Mouse (Mus musculus) E14TG2a.4 (cell line): ENCODE measurements around the gene Tnfrsf23.

ENCODE experiments used
- H3K27me3 ChIP-seq: 2 replicates; pipeline ENCODE4 v1.6.1; 2014; ENCODE audit warnings: low read length, control low read depth; ENCODE audit not compliant: insufficient read depth
- H3K36me3 ChIP-seq: 2 replicates; pipeline ENCODE4 v1.6.1; 2014; ENCODE audit warnings: low read length, control low read depth; ENCODE audit not compliant: insufficient read depth
- H3K4me1 ChIP-seq: replicated peaks from 2 replicates; pipeline ENCODE4 v1.6.1; 2014; ENCODE audit warnings: low read depth, low read length, control low read depth
- H3K4me3 ChIP-seq: replicated peaks from 2 replicates; pipeline ENCODE4 v1.5.1; 2014; ENCODE audit warnings: mild to moderate bottlenecking, low read length
- H3K9me3 ChIP-seq: 2 replicates; pipeline ENCODE4 v1.6.1; 2014; ENCODE audit warnings: low read length, control low read depth
- CTCF ChIP-seq: conservative IDR thresholded peaks from 2 replicates; pipeline ENCODE4 v1.5.1; 2014; ENCODE audit warnings: low read length
- NANOG ChIP-seq: IDR thresholded peaks from 2 replicates; pipeline ENCODE4 v1.6.1; 2014; ENCODE audit warnings: borderline replicate concordance, low read length, mixed read lengths
- POU5F1 ChIP-seq: IDR thresholded peaks from 2 replicates; pipeline ENCODE4 v1.6.1; 2014; ENCODE audit warnings: low read length, borderline replicate concordance

Tnfrsf23 gene

DNA sequence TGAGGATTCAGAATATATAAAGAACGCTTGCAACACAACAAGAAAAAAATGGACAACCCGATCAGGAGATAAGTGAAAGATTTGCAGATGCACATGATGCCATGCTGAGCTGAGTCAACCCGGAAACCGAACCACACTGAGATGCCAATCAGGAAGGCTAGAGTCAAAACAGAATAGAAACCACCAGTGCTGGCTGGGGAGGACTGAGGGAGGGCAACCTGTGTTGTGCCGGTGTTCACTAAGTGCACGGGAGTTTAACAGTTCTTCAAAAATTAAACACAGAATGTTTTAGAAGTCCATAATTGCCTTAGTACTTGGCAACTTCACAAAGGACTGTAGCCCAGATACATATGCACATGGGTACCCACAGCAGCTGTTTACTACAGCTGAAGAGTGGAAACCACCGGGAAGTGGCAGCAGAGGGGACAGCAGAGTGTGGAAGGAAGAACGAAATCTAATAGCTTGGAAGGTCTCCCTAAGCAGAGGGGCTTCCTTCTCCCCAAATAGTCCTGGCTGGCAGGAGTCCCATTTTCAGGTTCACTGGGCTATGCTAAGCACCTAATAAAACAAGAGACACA is 27.2 kb upstream of the Tnfrsf23 start:
- TF ChIP-seq CTCF = no peak
- TF ChIP-seq NANOG = no peak
- TF ChIP-seq POU5F1 = no peak
- no peaks in the 10 kb centered on the region for H3K9me3 ChIP-seq
- H3K27me3 ChIP-seq = peaks cover 41% of the 10 kb centered on the region
- no peak overlapping the region for H3K4me3 ChIP-seq
- H3K36me3 ChIP-seq = no peaks in the 10 kb centered on the region
- peaks cover 9% of the 10 kb centered on the region for H3K4me1 ChIP-seq

- no peaks in the 10 kb centered on the region for H3K9me3 ChIP-seq
- H3K36me3 ChIP-seq = no peaks in the 10 kb centered on the region
- H3K4me1 ChIP-seq = peaks cover 9% of the 10 kb centered on the region
- H3K4me3 ChIP-seq = no peak overlapping the region
- TF ChIP-seq CTCF (no peak), NANOG (no peak)
- peaks cover 35% of the 10 kb centered on the region for H3K27me3 ChIP-seq
Observed at GRCm38 (mm10) chr7:143712023-143712422, 26.4 kb upstream of the Tnfrsf23 start.

GRCm38 (mm10) chr7:143711381-143711780 is 25.7 kb upstream of the Tnfrsf23 start:
- Histone ChIP-seq H3K36me3 (no peaks in the 10 kb centered on the region), H3K27me3 (peaks cover 31% of the 10 kb centered on the region), H3K4me3 (no peak overlapping the region), H3K4me1 (peaks cover 9% of the 10 kb centered on the region), H3K9me3 (no peaks in the 10 kb centered on the region)
- no peak for TF ChIP-seq NANOG
- no peak for TF ChIP-seq POU5F1

DNA sequence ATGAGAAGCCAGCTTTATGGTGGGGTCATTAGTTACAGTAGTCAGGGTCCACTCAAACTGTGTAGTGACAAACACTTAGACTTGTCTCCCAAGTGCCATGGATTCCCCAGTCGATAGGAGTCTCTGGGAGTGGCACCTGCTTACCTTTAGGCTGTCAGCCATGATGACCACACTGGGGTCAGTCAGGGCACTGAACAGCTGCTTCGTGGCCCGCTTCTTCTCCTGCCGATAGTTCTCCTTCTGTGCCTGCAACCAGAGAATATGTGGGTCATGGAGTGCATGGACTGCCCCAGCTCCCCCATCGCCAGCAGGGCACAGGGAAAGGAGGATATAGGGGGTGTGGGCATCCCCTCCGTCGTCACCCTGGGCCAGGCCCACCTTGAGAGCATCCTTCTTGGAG is 23.7 kb upstream of the Tnfrsf23 start:
- Histone ChIP-seq H3K9me3 (no peaks in the 10 kb centered on the region), H3K27me3 (peaks cover 25% of the 10 kb centered on the region), H3K4me1 (peaks cover 9% of the 10 kb centered on the region), H3K4me3 (no peak overlapping the region), H3K36me3 (no peaks in the 10 kb centered on the region)
- TF ChIP-seq NANOG = no peak

DNA sequence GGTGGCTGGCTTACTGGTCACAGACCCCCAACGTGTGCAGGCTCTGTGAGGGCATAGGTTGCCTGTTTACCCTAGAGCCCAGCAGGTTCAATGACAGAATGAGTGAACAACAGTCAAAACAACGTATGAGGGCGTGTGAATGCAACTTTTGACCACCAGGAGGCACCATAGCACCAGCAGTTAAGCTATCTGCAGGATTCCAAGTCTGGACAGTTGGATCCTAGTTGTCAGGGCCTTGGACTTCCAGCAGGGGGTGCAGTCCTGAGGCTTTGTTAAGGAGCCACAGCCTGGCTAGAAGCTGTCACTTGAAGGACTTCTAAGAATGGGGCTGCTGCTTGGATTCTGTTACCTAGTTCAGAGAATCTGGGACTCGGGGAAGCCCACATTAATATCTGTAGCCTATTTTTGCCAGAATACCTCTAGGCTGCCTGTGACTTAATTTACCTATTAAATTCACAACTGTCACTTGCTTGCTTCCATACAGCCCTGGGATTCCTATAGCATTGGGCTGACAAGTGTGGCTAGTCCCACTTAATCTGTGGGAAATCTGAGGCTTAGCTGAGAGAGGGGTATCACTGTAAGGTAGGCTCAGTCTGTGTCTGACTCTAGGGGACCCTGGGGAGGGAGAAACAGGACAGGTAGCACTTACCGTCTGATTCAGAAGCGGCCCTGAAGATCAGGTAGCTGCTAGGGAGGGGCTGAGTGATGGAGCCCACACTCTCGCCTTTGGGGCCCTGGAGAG is 21.2 kb upstream of the Tnfrsf23 start:
- Histone ChIP-seq H3K36me3 (no peaks in the 10 kb centered on the region), H3K4me1 (peaks cover under 1% of the 10 kb centered on the region; the same call in 1 of the 2 replicates)
- no peak for TF ChIP-seq POU5F1
- no peak for TF ChIP-seq NANOG
- peak; percentile 99 for TF ChIP-seq CTCF

GRCm38 (mm10) chr7:143696140-143696539 is 10.5 kb upstream of the Tnfrsf23 start:
- Histone ChIP-seq H3K36me3 (no peaks in the 10 kb centered on the region), H3K4me3 (no peak overlapping the region), H3K4me1 (0 out of 2 replicates have a peak, but pooled peaks cover 2% of the 10 kb centered on the region), H3K27me3 (peaks cover 43% of the 10 kb centered on the region), H3K9me3 (no peaks in the 10 kb centered on the region)
- peak; percentile 60 for TF ChIP-seq CTCF
- no peak for TF ChIP-seq POU5F1
- no peak for TF ChIP-seq NANOG

More for the DNA sequence above, 21.2 kb upstream of the Tnfrsf23 start:
- peaks cover 46% of the 10 kb centered on the region for H3K27me3 ChIP-seq
- no peaks in the 10 kb centered on the region for H3K9me3 ChIP-seq
- H3K4me3 ChIP-seq = no peak overlapping the region

DNA sequence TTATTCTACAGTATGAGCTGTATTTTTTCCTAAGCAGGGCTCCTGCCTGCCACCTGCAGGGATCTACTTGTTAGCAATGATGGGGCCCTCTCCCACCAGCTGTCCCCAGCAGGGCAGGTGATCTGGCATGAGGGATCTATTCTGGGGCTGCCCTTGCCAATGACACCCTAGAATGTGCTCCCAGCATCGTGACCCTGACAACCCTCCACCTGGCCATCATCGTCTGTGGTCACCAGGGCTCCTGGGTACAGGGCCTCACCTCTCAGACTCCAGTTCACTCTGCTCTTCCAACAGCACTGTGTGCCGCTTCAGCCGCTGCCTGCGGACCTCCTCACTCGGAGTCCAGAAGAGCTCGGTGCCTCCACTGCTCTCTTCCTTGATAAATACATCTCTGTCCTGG is 8.9 kb upstream of the Tnfrsf23 start:
- Histone ChIP-seq H3K36me3 (no peaks in the 10 kb centered on the region), H3K4me3 (no peak overlapping the region), H3K27me3 (peaks cover 50% of the 10 kb centered on the region), H3K9me3 (no peaks in the 10 kb centered on the region), H3K4me1 (0 out of 2 replicates have a peak, but pooled peaks cover 2% of the 10 kb centered on the region)
- TF ChIP-seq CTCF = no peak
- TF ChIP-seq POU5F1 = no peak
- no peak for TF ChIP-seq NANOG

DNA sequence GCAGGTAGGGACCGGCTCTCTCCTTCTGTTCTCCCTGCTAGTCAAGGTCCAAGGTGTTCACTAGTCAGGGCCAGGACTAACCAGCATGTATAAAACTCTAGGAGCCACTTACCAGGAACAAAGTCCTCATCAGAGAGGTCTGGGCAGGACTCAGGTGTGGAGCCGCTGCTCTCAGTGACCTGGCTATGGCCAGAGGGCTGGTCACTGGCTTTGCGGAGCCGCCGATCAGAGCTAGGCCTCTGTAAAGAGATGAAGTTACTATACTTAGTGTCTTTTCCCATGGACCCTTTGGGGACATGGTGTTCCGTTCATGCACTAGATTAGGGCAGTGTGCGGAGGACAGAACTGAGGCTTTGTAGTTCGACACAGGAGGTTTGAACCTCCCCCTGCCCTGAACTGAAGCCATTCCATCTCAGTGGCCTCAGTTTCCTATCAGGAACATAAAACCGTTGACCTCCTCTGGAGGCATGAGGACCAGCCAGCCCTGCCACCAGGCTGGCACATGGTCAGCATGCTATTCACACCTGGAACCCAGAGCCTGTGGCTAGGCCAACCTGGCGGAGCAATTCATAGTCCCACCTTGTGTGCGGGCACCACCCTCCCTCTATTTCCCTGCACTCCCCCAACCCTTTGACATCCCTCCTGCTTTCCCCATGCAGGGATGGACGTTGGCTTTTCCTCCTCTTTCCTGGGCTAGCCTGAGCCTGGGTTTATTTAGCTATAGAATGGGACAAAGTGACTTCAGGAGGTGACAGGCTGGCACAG is 7.3 kb upstream of the Tnfrsf23 start:
- Histone ChIP-seq H3K4me1 (0 out of 2 replicates have a peak, but pooled peaks cover 2% of the 10 kb centered on the region), H3K27me3 (peaks cover 59% of the 10 kb centered on the region), H3K36me3 (no peaks in the 10 kb centered on the region), H3K9me3 (no peaks in the 10 kb centered on the region), H3K4me3 (no peak overlapping the region)
- TF ChIP-seq NANOG = no peak
- no peak for TF ChIP-seq CTCF
- no peak for TF ChIP-seq POU5F1
